ENCODE assay signal across 25 mouse cellular contexts in genomic region chr4:128969607-128970416, GRCm38 (mm10). TPM values are rescaled to one million over a fixed set of nuclear protein-coding genes. Genes with fewer than 3 reads are reported as not detected.
DNase-seq lines count a peak whose midpoint lies in the region; ATAC-seq and TF ChIP-seq lines count a peak whose summit lies in the region.
"Had no signal": no experiment of that assay in that cellular context is flagged by ENCODE, and none has a peak within 500 bp of the region (broad histone marks: within the 10 kb centered on the region; RNA-seq: fewer than 3 reads in every experiment).

No protein-coding gene starts in this region.

- no peak for TF ChIP-seq POLR2A in myocyte (IDR thresholded peaks at IDR 0.05; ENCODE audit: insufficient read length, low read depth)

- no peak for TF ChIP-seq CTCF in E14TG2a.4 (conservative IDR thresholded peaks at IDR 0.05; ENCODE audit: low read length)

- H3K9me3 ChIP-seq in forebrain, embryonic 13.5 days (replicated peaks): no peaks in the 10 kb centered on the region
- H3K9me3 ChIP-seq in forebrain, embryonic 12.5 days: no peaks in the 10 kb centered on the region
- no peaks in the 10 kb centered on the region for H3K9me3 ChIP-seq in lung, embryonic 16.5 days (ENCODE audit: control insufficient read depth, low read length)
- peaks cover 6% of the 10 kb centered on the region for H3K9me3 ChIP-seq in E14TG2a.4 (ENCODE audit: low read length)
- H3K9me3 ChIP-seq in heart, embryonic 12.5 days (replicated peaks): no peaks in the 10 kb centered on the region
- H3K9me3 ChIP-seq: embryonic facial prominence, embryonic 15.5 days; hindbrain, embryonic 13.5 days; limb, embryonic 13.5 days had no signal

- DNase-seq in lung, postnatal 25 days (ENCODE audit: low spot score): no peak
- no peak for DNase-seq in urinary bladder, postnatal 36 days (ENCODE audit: low spot score in 2 of 2)
- DNase-seq: adrenal gland, postnatal 14 days; cerebellum, adult 11-12 months; cerebellum, adult 9-11 months; gastrocnemius, postnatal 36 days; heart, adult 18-20 months; heart, postnatal 4 days; kidney, adult 8-10 months; kidney, postnatal 4 days; midbrain, embryonic 14.5 days had no signal

- H3K79me2 ChIP-seq in myocyte (ENCODE audit: control insufficient read depth, insufficient read depth): no peaks in the 10 kb centered on the region

- 0 out of 2 replicates have a peak overlapping the region, but pooled peaks have one; percentile 3 for H3K27ac ChIP-seq in forebrain, embryonic 13.5 days
- H3K27ac ChIP-seq in forebrain, embryonic 12.5 days: no peak overlapping the region
- H3K27ac ChIP-seq in lung, embryonic 16.5 days (ENCODE audit: low read length): peak overlapping the region; percentile 65
- no peak overlapping the region for H3K27ac ChIP-seq in heart, embryonic 12.5 days (ENCODE audit: poor library complexity, severe bottlenecking)
- H3K27ac ChIP-seq: embryonic facial prominence, embryonic 15.5 days; hindbrain, embryonic 13.5 days; kidney, postnatal 0 days; limb, embryonic 13.5 days; macrophage had no signal

- peaks cover 20% of the 10 kb centered on the region for H3K4me1 ChIP-seq in forebrain, embryonic 13.5 days
- H3K4me1 ChIP-seq in forebrain, embryonic 12.5 days: peaks cover 10% of the 10 kb centered on the region
- H3K4me1 ChIP-seq in lung, embryonic 16.5 days (replicated peaks; ENCODE audit: control insufficient read depth, insufficient read depth, low read length): peaks cover 32% of the 10 kb centered on the region
- peaks cover 47% of the 10 kb centered on the region for H3K4me1 ChIP-seq in E14TG2a.4 (replicated peaks; ENCODE audit: low read depth, low read length)
- peaks cover 3% of the 10 kb centered on the region for H3K4me1 ChIP-seq in heart, embryonic 12.5 days (replicated peaks)

- H3K9ac ChIP-seq in forebrain, embryonic 13.5 days: no peak overlapping the region
- H3K9ac ChIP-seq in forebrain, embryonic 12.5 days: no peak overlapping the region
- H3K9ac ChIP-seq in lung, embryonic 16.5 days (ENCODE audit: low read length): no peak overlapping the region
- no peak overlapping the region for H3K9ac ChIP-seq in heart, embryonic 12.5 days
- H3K9ac ChIP-seq: embryonic facial prominence, embryonic 15.5 days; hindbrain, embryonic 13.5 days; limb, embryonic 13.5 days had no signal

- peaks cover under 1% of the 10 kb centered on the region; the same call in 1 of the 2 replicates for H3K27me3 ChIP-seq in forebrain, embryonic 13.5 days
- peaks cover 4% of the 10 kb centered on the region; the same call in 1 of the 2 replicates for H3K27me3 ChIP-seq in forebrain, embryonic 12.5 days
- H3K27me3 ChIP-seq in lung, embryonic 16.5 days (ENCODE audit: control insufficient read depth, insufficient read depth, low read depth, low read length): no peaks in the 10 kb centered on the region
- H3K27me3 ChIP-seq in E14TG2a.4 (ENCODE audit: insufficient read depth, low read length) (peaks cover 6% of the 10 kb centered on the region), myocyte (ENCODE audit: control insufficient read depth, insufficient read depth, insufficient read length) (no peaks in the 10 kb centered on the region)
- peaks cover 7% of the 10 kb centered on the region for H3K27me3 ChIP-seq in heart, embryonic 12.5 days (replicated peaks)
- H3K27me3 ChIP-seq: embryonic facial prominence, embryonic 15.5 days; limb, embryonic 13.5 days; Patski had no signal

- no peak overlapping the region for H3K4me3 ChIP-seq in forebrain, embryonic 13.5 days
- H3K4me3 ChIP-seq in forebrain, embryonic 12.5 days (replicated peaks): no peak overlapping the region
- no peak overlapping the region for H3K4me3 ChIP-seq in lung, embryonic 16.5 days (ENCODE audit: low read length)
- H3K4me3 ChIP-seq in E14TG2a.4 (replicated peaks; ENCODE audit: low read length): peak overlapping the region; percentile 29; the same call in 1 of the 2 replicates
- no peak overlapping the region for H3K4me3 ChIP-seq in myocyte
- no peak overlapping the region for H3K4me3 ChIP-seq in heart, embryonic 12.5 days
- H3K4me3 ChIP-seq: embryonic facial prominence, embryonic 15.5 days; hindbrain, embryonic 13.5 days; limb, embryonic 13.5 days had no signal

- no peak for ATAC-seq in forebrain, embryonic 13.5 days
- ATAC-seq in forebrain, embryonic 12.5 days (ENCODE audit: low FRiP score): no peak
- peak; percentile 29 for ATAC-seq in lung, embryonic 16.5 days (ENCODE audit: low read depth)
- no peak for ATAC-seq in heart, embryonic 12.5 days (ENCODE audit: insufficient number of reproducible peaks, low FRiP score)
- ATAC-seq: Patski had no signal

- no peak overlapping the region for H3ac ChIP-seq in myocyte (ENCODE audit: control insufficient read depth, insufficient read length)

- WGBS in forebrain, embryonic 13.5 days: 78% methylated on average over 18 of the region's 18 CpGs
- 78% methylated on average over 18 of the region's 18 CpGs for whole genome bisulfite sequencing in forebrain, embryonic 12.5 days
- 34% methylated on average over 18 of the region's 18 CpGs for WGBS in lung, embryonic 16.5 days
- WGBS in heart, embryonic 12.5 days: 65% methylated on average over 18 of the region's 18 CpGs

- H3K36me3 ChIP-seq in forebrain, embryonic 13.5 days (ENCODE audit: poor library complexity, severe bottlenecking): no peaks in the 10 kb centered on the region
- H3K36me3 ChIP-seq in forebrain, embryonic 12.5 days (replicated peaks): no peaks in the 10 kb centered on the region
- H3K36me3 ChIP-seq in lung, embryonic 16.5 days (ENCODE audit: control insufficient read depth, insufficient read depth, low read length): no peaks in the 10 kb centered on the region
- H3K36me3 ChIP-seq in E14TG2a.4 (ENCODE audit: insufficient read depth, low read length) (no peaks in the 10 kb centered on the region), myocyte (ENCODE audit: control insufficient read depth, insufficient read depth) (no peaks in the 10 kb centered on the region)
- no peaks in the 10 kb centered on the region for H3K36me3 ChIP-seq in heart, embryonic 12.5 days
- H3K36me3 ChIP-seq: embryonic facial prominence, embryonic 15.5 days; hindbrain, embryonic 13.5 days; limb, embryonic 13.5 days had no signal

- H3K4me2 ChIP-seq in forebrain, embryonic 13.5 days: no peak overlapping the region
- H3K4me2 ChIP-seq in forebrain, embryonic 12.5 days: no peak overlapping the region
- H3K4me2 ChIP-seq in lung, embryonic 16.5 days (ENCODE audit: low read depth, low read length): 0 out of 2 replicates have a peak overlapping the region, but pooled peaks have one; percentile 10
- peak overlapping the region; percentile 71 for H3K4me2 ChIP-seq in myocyte (ENCODE audit: low read depth)
- no peak overlapping the region for H3K4me2 ChIP-seq in heart, embryonic 12.5 days
- H3K4me2 ChIP-seq: embryonic facial prominence, embryonic 15.5 days; heart, embryonic 11.5 days; hindbrain, embryonic 13.5 days; limb, embryonic 13.5 days; liver, embryonic 11.5 days had no signal

TF ChIP-seq in myocyte, 11 proteins besides CTCF, POLR2A, EP300 and RAD21:
- TF ChIP-seq MYOD1 (IDR thresholded peaks at IDR 0.05; ENCODE audit: control insufficient read depth in 1 of 3, insufficient read length in 2 of 3, low read depth in 2 of 3) (peak in 2 of 3 experiments; percentile 61 to 74), MYOG (IDR thresholded peaks at IDR 0.05; ENCODE audit: control insufficient read depth in 1 of 3, insufficient read depth in 1 of 3, insufficient read length in 2 of 3, low read depth in 2 of 3) (peak in 2 of 3 experiments; percentile 13 to 81), CEBPB (IDR thresholded peaks at IDR 0.05; ENCODE audit: insufficient read depth, poor library complexity, severe bottlenecking) (no peak)
TF ChIP-seq in myocyte: peak in this region for 2.

RNA-seq across cellular contexts. Expression of gene Azin2, which starts 7.6 kb away (rescaled TPM):
- polyA plus RNA-seq in forebrain, embryonic 13.5 days (2015; fragmentation: Nextera tagmentation; extraction: Ambion mirVana): 11.3 and 13.5 TPM in 2 replicates
- 12.0 and 15.0 TPM in 2 replicates for polyA plus RNA-seq in forebrain, embryonic 12.5 days (2016; fragmentation: Nextera tagmentation; extraction: Ambion mirVana)
- 18.7 and 23.2 TPM in 2 replicates for polyA plus RNA-seq in lung, embryonic 16.5 days (2015; fragmentation: Nextera tagmentation; extraction: Ambion mirVana)
- 17.4 TPM for polyA plus RNA-seq in myocyte (2012; fragmentation: generic; extraction: Trizol)
- 6.8 and 7.4 TPM in 2 replicates for polyA plus RNA-seq in heart, embryonic 12.5 days (2016; fragmentation: Nextera tagmentation; extraction: Ambion mirVana)

RNA-seq across cellular contexts. Expression of gene Ak2, which starts 21.9 kb away (rescaled TPM):
- polyA plus RNA-seq in forebrain, embryonic 13.5 days (2015; fragmentation: Nextera tagmentation; extraction: Ambion mirVana): 155 and 166 TPM in 2 replicates
- 162 and 173 TPM in 2 replicates for polyA plus RNA-seq in forebrain, embryonic 12.5 days (2016; fragmentation: Nextera tagmentation; extraction: Ambion mirVana)
- polyA plus RNA-seq in lung, embryonic 16.5 days (2015; fragmentation: Nextera tagmentation; extraction: Ambion mirVana): 173 and 175 TPM in 2 replicates
- polyA plus RNA-seq in myocyte (2012; fragmentation: generic; extraction: Trizol): 83.0 TPM
- 164 and 167 TPM in 2 replicates for polyA plus RNA-seq in heart, embryonic 12.5 days (2016; fragmentation: Nextera tagmentation; extraction: Ambion mirVana)

Comparison
In these comparisons a context has a peak if more than half of its experiments do, and no peak if none do; other contexts are left out.
1. H3K27ac ChIP-seq: peak in forebrain, embryonic 13.5 days (single experiment) and lung, embryonic 16.5 days (single experiment); none in forebrain, embryonic 12.5 days (single experiment) and heart, embryonic 12.5 days (single experiment).
2. H3K4me2 ChIP-seq: peak in lung, embryonic 16.5 days (single experiment) and myocyte (single experiment); none in forebrain, embryonic 13.5 days (single experiment), forebrain, embryonic 12.5 days (single experiment) and heart, embryonic 12.5 days (single experiment).